Mouse (Mus musculus) mouse trophoblast stem cell (cell line): ENCODE measurements around the gene Rad54l.

ENCODE experiments used
- in situ Hi-C, 2 experiments: fragments of 300-500 bp; cut with MseI, MboI; formaldehyde crosslinking; loops; 2 replicates in 1 of 2; 3 replicates in 1 of 2; pipeline ENCODE4 v1.15.1; 2025

The Rad54l gene

DNA sequence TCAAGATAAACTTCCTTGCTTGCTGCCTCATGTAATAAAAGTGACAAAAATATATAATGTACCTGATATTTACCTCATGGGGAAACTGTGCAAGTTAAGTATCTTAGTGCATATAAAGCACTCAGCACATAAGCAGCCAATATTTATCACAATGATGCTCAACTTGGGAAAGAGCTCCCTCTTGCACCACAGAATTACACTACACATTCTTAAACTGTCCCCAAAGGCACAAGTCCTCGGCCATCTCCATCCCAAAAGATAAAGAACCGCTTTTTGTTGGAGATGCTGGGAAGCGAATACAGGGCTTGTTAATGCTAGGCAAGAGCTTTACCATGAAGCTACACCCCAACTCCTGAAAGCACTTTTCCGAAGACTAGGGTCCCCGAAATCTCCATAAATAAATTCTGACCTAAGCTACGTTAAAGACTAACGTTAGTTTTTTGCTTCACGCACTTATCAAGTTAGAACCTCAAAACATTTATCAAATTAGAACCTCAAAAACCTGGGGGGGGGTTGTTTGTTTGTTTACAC is 49.3 kb downstream of the Rad54l start:
- in situ Hi-C loops: no loop called here

DNA sequence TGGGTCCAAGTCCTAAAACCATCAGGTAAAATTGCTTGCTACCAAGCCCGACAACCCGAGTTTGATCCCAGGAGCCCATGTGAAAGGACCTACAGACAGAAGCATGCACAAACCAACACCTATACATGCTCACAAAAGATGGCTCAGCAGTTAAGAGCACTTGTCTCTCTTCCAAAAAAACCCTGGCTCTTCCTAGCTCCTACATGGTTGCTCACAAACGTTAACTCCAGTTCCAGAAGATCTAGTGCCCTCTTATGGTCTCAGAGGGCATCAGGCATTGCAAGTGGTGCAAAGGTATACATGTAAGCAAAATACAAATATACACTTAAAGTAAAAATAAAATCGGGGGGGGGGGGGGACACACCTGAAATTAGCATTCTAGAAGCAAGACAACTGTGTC is 50.3 kb downstream of the Rad54l start:
- in situ Hi-C loops: no loop called here

DNA sequence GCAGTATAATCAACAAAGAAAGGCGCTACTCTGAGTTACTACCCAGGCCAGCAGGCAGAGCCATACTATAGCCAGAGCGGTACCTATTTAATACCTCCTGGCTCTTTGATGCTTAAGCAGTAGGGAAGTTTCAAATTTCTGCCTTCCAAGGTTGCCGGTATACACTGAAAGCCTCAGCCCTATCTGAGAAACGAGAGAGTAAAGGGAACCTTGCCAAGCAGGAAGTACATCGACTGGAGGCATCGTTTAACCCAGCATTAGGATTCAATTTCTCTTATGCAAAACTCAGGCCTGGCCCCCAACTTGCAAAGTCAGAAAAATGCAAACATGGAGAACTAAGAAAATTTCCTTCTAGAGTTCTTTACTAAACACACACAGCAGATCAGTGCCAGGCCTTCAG is 53.4 kb downstream of the Rad54l start:
- in situ Hi-C loops: no loop called here

DNA sequence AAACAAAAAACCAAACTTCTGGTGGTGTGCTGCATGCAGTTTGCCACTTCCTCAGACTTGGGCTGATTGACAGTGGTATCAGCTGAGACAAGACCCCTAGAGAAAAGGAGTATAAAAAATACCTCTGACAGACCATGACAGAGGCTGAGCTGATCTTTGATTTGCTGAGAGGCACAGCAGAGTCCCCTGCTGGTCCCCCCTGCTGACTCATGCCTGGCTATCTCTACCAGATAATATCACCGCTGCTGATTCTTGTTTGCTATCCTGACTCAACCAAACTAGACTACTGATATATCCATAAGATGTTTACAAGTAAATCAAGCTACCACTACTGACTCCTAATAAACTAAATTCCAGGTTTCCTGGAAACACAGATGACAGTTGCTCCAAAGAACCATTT is 59.6 kb downstream of the Rad54l start:
- in situ Hi-C loops: no loop called here

DNA sequence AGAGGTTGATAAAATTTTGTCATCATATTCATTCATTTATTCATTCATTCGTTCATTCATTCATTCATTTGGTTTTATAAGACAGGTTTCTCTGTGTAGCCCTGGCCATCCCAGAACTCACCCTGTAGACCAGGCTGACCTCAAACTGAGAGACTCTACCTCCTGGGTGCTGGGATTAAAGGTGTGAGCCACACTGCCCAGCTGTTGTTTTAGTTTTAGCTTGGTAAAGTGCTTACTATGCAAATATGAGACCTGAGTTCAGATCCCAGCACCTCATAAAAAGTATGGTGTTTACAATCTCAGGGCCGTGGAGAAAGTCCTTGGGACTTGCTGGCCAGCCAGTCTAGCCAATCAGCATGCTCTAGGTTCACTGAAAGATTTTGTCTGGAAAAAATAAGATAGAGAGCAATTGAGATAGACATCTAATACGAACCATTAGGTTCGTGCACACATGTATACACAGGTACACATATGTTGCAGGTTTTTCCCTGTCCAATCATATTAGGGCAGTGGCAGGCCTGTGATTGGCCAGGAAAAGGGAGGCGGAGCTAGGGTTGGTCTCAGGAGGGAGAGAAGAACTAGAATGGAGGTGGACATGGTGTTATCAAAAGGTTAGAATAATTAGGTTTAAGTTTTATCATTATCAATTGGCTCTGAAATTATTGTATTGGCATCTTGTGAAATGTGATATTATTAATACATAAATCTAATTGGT is 64.3 kb downstream of the Rad54l start:
- in situ Hi-C loops: no loop called here

DNA sequence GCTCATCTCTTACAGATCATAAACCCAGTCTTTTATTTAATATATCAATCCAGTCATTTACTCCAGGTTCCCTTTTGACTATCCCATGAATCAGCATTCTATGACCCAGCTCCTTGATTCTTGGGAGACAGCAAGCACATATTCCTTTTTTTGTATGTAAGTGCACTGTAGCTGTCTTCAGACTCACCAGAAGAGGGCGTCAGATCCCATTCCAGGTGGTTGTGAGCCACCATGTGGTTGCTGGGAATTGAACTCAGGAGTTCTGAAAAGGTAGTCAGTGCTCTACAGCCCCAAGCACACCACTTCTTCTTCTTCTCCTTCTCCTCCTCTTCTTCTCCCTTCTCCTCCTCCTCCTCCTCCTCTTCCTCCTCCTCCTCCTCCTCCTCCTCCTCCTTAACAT is 65.9 kb downstream of the Rad54l start:
- in situ Hi-C loops: no loop called here

DNA sequence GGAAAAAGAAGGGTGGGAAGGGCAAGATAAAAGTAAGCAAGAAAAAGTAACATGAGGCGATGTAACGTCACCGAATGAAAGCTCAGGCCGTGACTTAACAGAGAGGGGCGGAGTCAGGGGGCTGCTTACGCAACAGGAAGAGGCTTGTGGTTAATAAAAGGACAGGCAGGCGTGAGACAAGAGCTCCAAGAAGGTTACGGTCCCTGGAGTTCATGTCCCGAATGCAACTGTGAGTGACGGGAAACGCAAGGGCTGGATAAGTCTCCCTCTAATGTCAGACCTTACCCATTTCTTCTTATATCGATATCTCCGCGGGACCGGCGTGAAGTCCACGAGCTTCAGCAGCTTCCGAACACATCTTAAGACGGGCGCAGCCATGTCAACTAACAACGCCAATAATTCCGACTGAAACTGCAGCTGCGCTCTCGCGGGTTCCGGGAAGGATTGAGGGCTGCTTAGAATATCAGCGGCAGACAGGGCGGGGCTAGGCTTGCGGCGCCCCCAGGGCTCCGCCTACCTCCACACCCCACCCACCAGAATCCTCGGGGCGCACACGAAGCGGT is 70.0 kb downstream of the Rad54l start, which contains the start of gene Nsun4:
Gene Nsun4, minus strand, starts transcription at position 478 of the 563 bp plus-strand sequence.
- in situ Hi-C loops: no loop called here

DNA sequence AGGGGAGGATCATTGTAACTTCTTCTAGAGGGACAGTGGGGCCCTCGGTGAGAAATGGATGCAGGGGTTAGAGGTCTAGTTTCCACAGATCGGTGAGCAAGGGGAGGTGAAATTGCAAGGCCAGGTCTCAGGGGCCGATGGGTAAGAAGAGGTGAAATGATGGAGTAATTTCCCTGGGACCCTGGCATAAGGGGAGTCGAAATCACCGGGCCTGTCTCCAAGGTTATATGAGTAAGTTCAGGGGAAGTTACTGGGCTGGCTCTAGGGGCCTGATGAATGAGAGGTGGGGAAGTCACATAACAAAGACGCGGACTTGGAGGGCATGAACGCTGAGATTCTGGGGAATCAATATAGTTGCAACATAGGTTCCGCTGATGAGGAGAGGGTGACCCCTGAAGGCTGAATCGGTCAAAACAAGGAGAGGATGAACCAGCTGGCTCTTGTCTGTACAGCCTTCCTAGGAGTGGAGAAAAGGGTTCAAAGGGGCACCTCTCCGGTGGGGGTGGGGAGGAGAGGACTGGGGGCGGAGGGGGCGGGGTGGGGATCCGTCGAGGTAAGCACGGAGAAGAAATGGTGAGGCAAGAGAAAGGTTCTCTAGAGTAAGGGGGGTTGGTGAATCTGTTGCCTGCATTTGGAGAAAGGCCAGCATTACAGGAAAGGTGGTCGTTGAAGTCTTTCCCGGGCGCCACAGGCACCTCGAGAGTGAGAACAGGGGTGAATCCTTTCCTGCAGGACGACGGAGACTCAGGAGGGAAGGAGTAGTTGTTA is 70.8 kb downstream of the Rad54l start:
- in situ Hi-C loops: no loop called here

DNA sequence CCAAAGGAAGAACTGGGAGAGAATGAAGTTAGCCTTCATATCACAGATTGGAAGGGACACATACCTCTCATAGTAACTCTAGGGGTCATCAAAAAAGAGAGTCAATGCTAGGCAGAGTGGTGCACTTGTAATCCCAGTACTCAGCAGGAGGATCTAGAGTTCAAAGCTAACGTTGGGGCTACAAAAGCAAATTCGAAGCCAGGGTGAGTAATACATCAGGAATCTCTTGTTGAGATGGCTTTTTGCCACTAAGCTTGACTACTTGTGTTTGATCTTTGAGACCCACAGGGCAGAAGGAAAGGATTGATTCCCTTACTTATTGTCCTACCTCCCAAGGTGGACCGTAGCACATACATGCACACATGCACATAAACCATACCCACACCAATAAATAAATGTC is 74.3 kb downstream of the Rad54l start:
- in situ Hi-C loops: no loop called here

DNA sequence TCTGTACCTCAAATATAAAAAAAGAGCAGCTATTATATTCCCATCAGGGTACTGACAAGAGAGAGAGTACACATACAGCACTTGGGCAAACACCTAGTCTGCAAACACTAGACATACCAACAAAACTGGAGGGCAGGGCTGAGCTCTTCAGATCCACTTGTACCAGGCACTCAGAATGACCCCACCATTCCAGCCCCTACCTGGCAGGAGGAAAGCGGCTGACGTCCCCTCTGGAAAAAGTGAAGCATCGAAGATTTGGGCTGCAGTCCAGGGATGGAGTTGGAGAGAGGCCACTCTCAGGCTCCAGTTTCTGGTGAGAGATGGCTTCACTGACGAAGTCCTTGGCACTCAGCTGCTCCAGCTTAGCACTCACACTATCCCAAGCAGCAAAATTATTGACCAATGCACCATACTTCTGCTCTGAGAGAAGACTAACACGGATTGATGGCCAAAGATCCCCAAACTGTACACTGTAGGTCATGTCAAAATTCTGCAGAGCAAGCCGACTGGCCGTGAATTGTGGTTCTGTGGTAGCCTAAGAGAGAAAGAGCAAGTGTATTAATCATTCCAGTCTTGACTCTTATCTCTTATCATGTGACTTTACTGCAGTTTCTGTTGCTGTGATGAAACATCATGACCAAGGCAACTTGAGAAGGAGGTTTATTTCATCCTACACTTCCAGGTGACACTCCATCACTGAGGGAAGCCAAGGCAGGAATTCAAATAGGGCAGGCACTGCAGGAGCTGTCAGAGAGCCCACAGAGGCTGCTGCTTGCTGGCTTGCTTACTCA is 75.2 kb downstream of the Rad54l start:
- in situ Hi-C loops: no loop called here

DNA sequence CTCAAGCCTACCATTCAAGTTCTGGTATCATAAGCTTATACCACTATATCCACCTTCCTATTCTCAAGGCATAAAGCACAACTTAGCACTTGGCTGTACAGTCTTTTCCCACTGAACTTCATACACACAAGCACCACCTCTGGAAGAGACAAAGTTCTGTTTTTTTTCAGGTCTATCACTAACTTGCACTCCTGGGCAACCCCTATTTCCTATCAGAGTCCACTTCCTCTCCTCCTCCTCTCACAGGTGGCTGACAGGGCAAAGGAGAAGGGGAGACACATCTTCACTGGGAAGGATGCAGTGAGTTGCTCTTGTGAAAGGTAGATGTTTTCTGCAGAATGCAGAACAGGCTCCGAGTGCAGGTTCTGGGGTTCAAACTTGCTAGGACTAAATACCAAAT is 75.8 kb downstream of the Rad54l start:
- in situ Hi-C loops: no loop called here

DNA sequence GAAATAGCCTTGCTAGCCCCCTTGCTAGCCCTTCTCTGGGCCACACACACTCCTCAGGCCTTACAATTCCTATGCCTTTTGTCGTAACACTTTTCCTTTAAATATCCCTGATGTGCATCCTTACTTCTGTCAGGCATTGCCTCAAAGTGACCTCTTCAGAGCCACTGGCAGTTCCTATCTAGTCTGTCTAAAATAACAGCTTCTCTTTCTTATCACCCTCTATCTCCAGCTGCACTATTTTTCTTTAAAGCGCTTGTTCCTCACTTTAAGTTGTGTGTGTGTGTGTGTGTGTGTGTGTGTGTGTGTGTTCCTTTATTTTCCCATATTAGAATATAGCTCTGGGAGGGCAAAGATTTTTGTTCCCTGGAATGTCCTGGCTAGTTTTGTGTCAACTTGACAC is 76.9 kb downstream of the Rad54l start:
- in situ Hi-C loops: no loop called here
